ENCODE assay signal across 8 mouse cellular contexts in genomic region chr11:105332468-105332867, GRCm38 (mm10). TPM values are rescaled to one million over a fixed set of nuclear protein-coding genes. Genes with fewer than 3 reads are reported as not detected.
A peak's percentile ranks its signal among the peaks of the same experiment; 100 is the strongest.
DNase-seq lines count a peak whose midpoint lies in the region; ATAC-seq lines count a peak whose summit lies in the region.

No protein-coding gene starts in this region.

- H3K27ac ChIP-seq in hindbrain, embryonic 10.5 days, result no peak overlapping the region
- H3K27ac ChIP-seq in hindbrain, embryonic 16.5 days (ENCODE audit: low read depth, low read length), result no peak overlapping the region
- no peak overlapping the region for H3K27ac ChIP-seq in midbrain, embryonic 16.5 days (ENCODE audit: low read length)

- no peak overlapping the region for H3K9ac ChIP-seq in hindbrain, embryonic 16.5 days (ENCODE audit: low read depth, low read length)
- no peak overlapping the region for H3K9ac ChIP-seq in midbrain, embryonic 16.5 days (ENCODE audit: low read depth, low read length)

- no peak for ATAC-seq in hindbrain, embryonic 16.5 days
- peak; percentile 34; the same call in 1 of the 2 replicates for ATAC-seq in midbrain, embryonic 16.5 days
- no peak for ATAC-seq in megakaryocyte, adult 5-6 weeks (ENCODE audit: poor library complexity, severe bottlenecking)

- no peaks in the 10 kb centered on the region for H3K9me3 ChIP-seq in hindbrain, embryonic 10.5 days
- no peaks in the 10 kb centered on the region for H3K9me3 ChIP-seq in hindbrain, embryonic 16.5 days (ENCODE audit: control insufficient read depth, low read length)
- no peaks in the 10 kb centered on the region for H3K9me3 ChIP-seq in midbrain, embryonic 16.5 days (replicated peaks; ENCODE audit: control insufficient read depth, low read length, poor library complexity, severe bottlenecking)

- no peaks in the 10 kb centered on the region for H3K27me3 ChIP-seq in hindbrain, embryonic 10.5 days (ENCODE audit: insufficient read depth, poor library complexity, severe bottlenecking)
- H3K27me3 ChIP-seq in hindbrain, embryonic 16.5 days (replicated peaks; ENCODE audit: control insufficient read depth, insufficient read depth, low read length), result no peaks in the 10 kb centered on the region
- H3K27me3 ChIP-seq in midbrain, embryonic 16.5 days (ENCODE audit: control insufficient read depth, insufficient read depth, low read depth, low read length), result no peaks in the 10 kb centered on the region

- no peak overlapping the region for H3K4me3 ChIP-seq in hindbrain, embryonic 10.5 days
- no peak overlapping the region for H3K4me3 ChIP-seq in hindbrain, embryonic 16.5 days (ENCODE audit: low read length)
- H3K4me3 ChIP-seq in midbrain, embryonic 16.5 days (ENCODE audit: low read depth, low read length), result no peak overlapping the region

- intact Hi-C loops in left cerebral cortex, postnatal 14 days (cut with DNase I), result loop anchor here (10.0 kb wide), 1 partner anchor 682 kb away; no protein-coding TSS in a partner anchor

- peaks cover 14% of the 10 kb centered on the region for H3K4me1 ChIP-seq in hindbrain, embryonic 10.5 days (replicated peaks)
- peaks cover 4% of the 10 kb centered on the region; the same call in 1 of the 2 replicates for H3K4me1 ChIP-seq in hindbrain, embryonic 16.5 days (ENCODE audit: control insufficient read depth, insufficient read depth, low read depth, low read length)
- H3K4me1 ChIP-seq in midbrain, embryonic 16.5 days (ENCODE audit: control insufficient read depth, insufficient read depth, low read length), result no peaks in the 10 kb centered on the region

- peaks cover 36% of the 10 kb centered on the region for H3K36me3 ChIP-seq in hindbrain, embryonic 10.5 days
- H3K36me3 ChIP-seq in hindbrain, embryonic 16.5 days (ENCODE audit: control insufficient read depth, insufficient read depth, low read length), result no peaks in the 10 kb centered on the region
- no peaks in the 10 kb centered on the region for H3K36me3 ChIP-seq in midbrain, embryonic 16.5 days (ENCODE audit: control insufficient read depth, insufficient read depth, low read length)

- WGBS in hindbrain, embryonic 10.5 days, result 69% methylated on average over 8 of the region's 8 CpGs
- WGBS in hindbrain, embryonic 16.5 days, result 66% methylated on average over 8 of the region's 8 CpGs
- WGBS in midbrain, embryonic 16.5 days, result 53% methylated on average over 8 of the region's 8 CpGs

- peak; percentile 56 for DNase-seq in hindbrain, embryonic 10.5 days (ENCODE audit: low spot score)
- DNase-seq in ES-CJ7 (ENCODE audit: low read depth, low spot score), result peak; percentile 62
- DNase-seq in cerebellum, adult 9-10 months, result peak; percentile 68
- DNase-seq in gastrocnemius, postnatal 10 days, result peak; percentile 73
- DNase-seq in left cerebral cortex, postnatal 14 days (ENCODE audit: low spot score in 2 of 2), result peak; percentile 73 to 75

- no peak overlapping the region for H3K4me2 ChIP-seq in hindbrain, embryonic 16.5 days (ENCODE audit: low read length)
- H3K4me2 ChIP-seq in midbrain, embryonic 16.5 days (ENCODE audit: low read length), result no peak overlapping the region

RNA-seq across cellular contexts. Expression of gene Mrc2, which starts 40.0 kb away (rescaled TPM):
- polyA plus RNA-seq in hindbrain, embryonic 10.5 days (2016; fragmentation: Nextera tagmentation; extraction: Ambion mirVana), result 19.7 and 19.8 TPM in 2 replicates
- 4.9 and 7.4 TPM in 2 replicates for polyA plus RNA-seq in hindbrain, embryonic 16.5 days (2015; fragmentation: Nextera tagmentation; extraction: Ambion mirVana)
- total RNA-seq in gastrocnemius, postnatal 10 days (2021), result 10 to 100 TPM; 42.2 to 70.8 TPM
- total RNA-seq in left cerebral cortex, postnatal 14 days (2021), result 10 to 100 TPM in 1 of 2 experiments, 1 to 10 TPM in 1; 8.9 to 10.1 TPM
- 3.8 and 4.5 TPM in 2 replicates for polyA plus RNA-seq in midbrain, embryonic 16.5 days (2015; fragmentation: Nextera tagmentation; extraction: Ambion mirVana)
- total RNA-seq in megakaryocyte, adult 5-6 weeks (2015), result not detected in 2 replicates
- total RNA-seq in megakaryocyte, adult 5-6 weeks (2017), result 0.11 TPM in 1 of 2 replicates, not detected in the other

Comparison
In these comparisons a context has a peak if more than half of its experiments do, and no peak if none do; other contexts are left out.
1. RNA of gene Mrc2, which starts 40.0 kb away (total RNA-seq): 42.2 to 70.8 TPM in gastrocnemius, postnatal 10 days and 8.9 to 10.1 TPM in left cerebral cortex, postnatal 14 days; 0.11 TPM in megakaryocyte, adult 5-6 weeks; every median in the first group is over 4 times any median in the second.
2. Peak in every context shown above with its lines, with median percentiles within 50 percentile points of each other: DNase-seq.